Mouse (Mus musculus) midbrain, embryonic 12.5 days (tissue): Measurements from ENCODE around the gene Tpst1. TPM values are rescaled to one million over a fixed set of nuclear protein-coding genes. Genes with fewer than 3 reads are reported as not detected.

ENCODE experiments used
- ATAC-seq: fragments of 200-750 bp; cut with Nextera tagmentation; 2 replicates; pipeline ENCODE4 v1.8.0; 2017; ENCODE audit warnings: low read depth, moderate TSS enrichment, moderate library complexity; ENCODE audit not compliant: low FRiP score
- H3K27ac ChIP-seq: fragments of 300-500 bp; sonication (generic); replicated peaks from 2 replicates; pipeline ENCODE4 v1.5.1; 2016; ENCODE audit warnings: mild to moderate bottlenecking
- H3K27me3 ChIP-seq: fragments of 300-500 bp; sonication (generic); 2 replicates; pipeline ENCODE4 v1.6.1; 2016; ENCODE audit warnings: mild to moderate bottlenecking
- H3K36me3 ChIP-seq: fragments of 300-500 bp; sonication (generic); 2 replicates; pipeline ENCODE4 v1.6.1; 2016
- H3K4me1 ChIP-seq: fragments of 300-500 bp; sonication (generic); 2 replicates; pipeline ENCODE4 v1.6.1; 2016
- H3K4me2 ChIP-seq: fragments of 300-500 bp; sonication (generic); replicated peaks from 2 replicates; pipeline ENCODE4 v1.6.1; 2016; ENCODE audit warnings: mild to moderate bottlenecking, moderate library complexity
- H3K4me3 ChIP-seq: fragments of 300-500 bp; sonication (generic); 2 replicates; pipeline ENCODE4 v1.5.1; 2016; ENCODE audit warnings: mild to moderate bottlenecking
- H3K9ac ChIP-seq: fragments of 300-500 bp; sonication (generic); replicated peaks from 2 replicates; pipeline ENCODE4 v1.6.1; 2016; ENCODE audit warnings: mild to moderate bottlenecking, moderate library complexity
- H3K9me3 ChIP-seq: fragments of 300-500 bp; sonication (generic); 2 replicates; pipeline ENCODE4 v1.6.1; 2016; ENCODE audit warnings: mild to moderate bottlenecking
- WGBS: fragments of 180-500 bp; shearing (Covaris S2); methylation state at CpG from one replicate; pipeline ENCODE4 v1.1.7; 2016; 5-methylcytosine and 5-hydroxymethylcytosine counted together
- polyA plus RNA-seq: library from polyadenylated mRNA; unstranded; fragments of >200 nt; fragmentation: Nextera tagmentation; extraction: Ambion mirVana; gene quantifications from 2 replicates; pipeline ENCODE4 v1.2.1, GENCODE M21; 2016

Gene Tpst1
- polyA plus RNA-seq, 1 experiment from 2014 or later = 65.9 TPM

GRCm38 (mm10) chr5:130080051-130080681 lies 7.0 kb downstream of the Tpst1 start:
- 72% methylated on average over 16 of the region's 16 CpGs for WGBS
- no peak; the same call in 1 of the 2 replicates for ATAC-seq
- peaks cover 5% of the 10 kb centered on the region for H3K9me3 ChIP-seq
- 0 out of 2 replicates have a peak, but pooled peaks cover 3% of the 10 kb centered on the region for H3K27me3 ChIP-seq
- H3K27ac ChIP-seq = no peak overlapping the region
- peaks cover 12% of the 10 kb centered on the region; the same call in 1 of the 2 replicates for H3K4me1 ChIP-seq
- H3K36me3 ChIP-seq = peaks cover 16% of the 10 kb centered on the region; the same call in 1 of the 2 replicates
- peak overlapping the region; percentile 83 for H3K4me3 ChIP-seq
- peak overlapping the region; percentile 90 for H3K9ac ChIP-seq
- H3K4me2 ChIP-seq = peak overlapping the region; percentile 77

GRCm38 (mm10) chr5:130081181-130081881 lies 8.2 kb downstream of the Tpst1 start:
- Histone ChIP-seq H3K27me3 (0 out of 2 replicates have a peak, but pooled peaks cover 3% of the 10 kb centered on the region), H3K9ac (no peak overlapping the region), H3K4me3 (no peak overlapping the region), H3K4me2 (no peak overlapping the region), H3K36me3 (peaks cover 18% of the 10 kb centered on the region; the same call in 1 of the 2 replicates), H3K27ac (no peak overlapping the region), H3K4me1 (peaks cover 12% of the 10 kb centered on the region; the same call in 1 of the 2 replicates), H3K9me3 (peaks cover 5% of the 10 kb centered on the region)
- 95% methylated on average over 8 of the region's 8 CpGs for WGBS
- ATAC-seq = no peak

- H3K27me3 ChIP-seq = no peaks in the 10 kb centered on the region
- peaks cover 12% of the 10 kb centered on the region; the same call in 1 of the 2 replicates for H3K4me1 ChIP-seq
- H3K36me3 ChIP-seq = peaks cover 18% of the 10 kb centered on the region; the same call in 1 of the 2 replicates
- peaks cover 5% of the 10 kb centered on the region for H3K9me3 ChIP-seq
- H3K27ac ChIP-seq = no peak overlapping the region
- H3K9ac ChIP-seq = no peak overlapping the region
- no peak overlapping the region for H3K4me3 ChIP-seq
- 88% methylated on average over 4 of the region's 4 CpGs for WGBS
- H3K4me2 ChIP-seq = no peak overlapping the region
- no peak for ATAC-seq
Observed at GRCm38 (mm10) chr5:130082431-130082830, 9.3 kb downstream of the Tpst1 start.

GRCm38 (mm10) chr5:130084271-130084670 lies 11.1 kb downstream of the Tpst1 start:
- Histone ChIP-seq H3K4me2 (no peak overlapping the region), H3K27me3 (no peaks in the 10 kb centered on the region), H3K9ac (no peak overlapping the region), H3K27ac (no peak overlapping the region), H3K4me3 (no peak overlapping the region), H3K36me3 (peaks cover 18% of the 10 kb centered on the region; the same call in 1 of the 2 replicates), H3K9me3 (peaks cover 5% of the 10 kb centered on the region), H3K4me1 (peaks cover 7% of the 10 kb centered on the region; the same call in 1 of the 2 replicates)
- WGBS = 95% methylated on average over 3 of the region's 3 CpGs
- no peak for ATAC-seq

- H3K9ac ChIP-seq = no peak overlapping the region
- H3K4me1 ChIP-seq = no peaks in the 10 kb centered on the region
- no peak for ATAC-seq
- H3K4me3 ChIP-seq = no peak overlapping the region
- no peaks in the 10 kb centered on the region for H3K27me3 ChIP-seq
- WGBS = 93% methylated on average over 7 of the region's 7 CpGs
- 0 out of 2 replicates have a peak, but pooled peaks cover 14% of the 10 kb centered on the region for H3K36me3 ChIP-seq
- no peak overlapping the region for H3K27ac ChIP-seq
- H3K4me2 ChIP-seq = no peak overlapping the region
- no peaks in the 10 kb centered on the region for H3K9me3 ChIP-seq
Observed at GRCm38 (mm10) chr5:130088008-130088407, 14.9 kb downstream of the Tpst1 start.

- no peak overlapping the region for H3K9ac ChIP-seq
- no peak for ATAC-seq
- H3K4me2 ChIP-seq = no peak overlapping the region
- 94% methylated on average over 4 of the region's 4 CpGs for WGBS
- no peak overlapping the region for H3K4me3 ChIP-seq
- H3K36me3 ChIP-seq = 0 out of 2 replicates have a peak, but pooled peaks cover 14% of the 10 kb centered on the region
- no peaks in the 10 kb centered on the region for H3K27me3 ChIP-seq
- H3K4me1 ChIP-seq = no peaks in the 10 kb centered on the region
- no peak overlapping the region for H3K27ac ChIP-seq
- no peaks in the 10 kb centered on the region for H3K9me3 ChIP-seq
Observed at GRCm38 (mm10) chr5:130088612-130089011, 15.5 kb downstream of the Tpst1 start.

GRCm38 (mm10) chr5:130089177-130089576 lies 16.1 kb downstream of the Tpst1 start:
- 86% methylated on average over 7 of the region's 7 CpGs for WGBS
- no peak overlapping the region for H3K4me2 ChIP-seq
- no peak overlapping the region for H3K9ac ChIP-seq
- H3K36me3 ChIP-seq = 0 out of 2 replicates have a peak, but pooled peaks cover 13% of the 10 kb centered on the region
- ATAC-seq = no peak
- H3K27me3 ChIP-seq = no peaks in the 10 kb centered on the region
- H3K9me3 ChIP-seq = no peaks in the 10 kb centered on the region
- H3K4me3 ChIP-seq = no peak overlapping the region
- no peaks in the 10 kb centered on the region for H3K4me1 ChIP-seq
- H3K27ac ChIP-seq = no peak overlapping the region

GRCm38 (mm10) chr5:130089626-130090393 lies 16.7 kb downstream of the Tpst1 start:
- Histone ChIP-seq H3K27ac (no peak overlapping the region), H3K4me1 (no peaks in the 10 kb centered on the region), H3K36me3 (0 out of 2 replicates have a peak, but pooled peaks cover 9% of the 10 kb centered on the region), H3K9ac (no peak overlapping the region), H3K4me2 (no peak overlapping the region), H3K4me3 (no peak overlapping the region), H3K27me3 (no peaks in the 10 kb centered on the region), H3K9me3 (no peaks in the 10 kb centered on the region)
- 91% methylated on average over 18 of the region's 18 CpGs for WGBS
- no peak for ATAC-seq

- peaks cover 13% of the 10 kb centered on the region; the same call in 1 of the 2 replicates for H3K36me3 ChIP-seq
- no peak overlapping the region for H3K4me2 ChIP-seq
- no peak; the same call in 1 of the 2 replicates for ATAC-seq
- H3K27ac ChIP-seq = no peak overlapping the region
- H3K9ac ChIP-seq = no peak overlapping the region
- H3K9me3 ChIP-seq = no peaks in the 10 kb centered on the region
- H3K4me1 ChIP-seq = no peaks in the 10 kb centered on the region
- no peaks in the 10 kb centered on the region for H3K27me3 ChIP-seq
- H3K4me3 ChIP-seq = no peak overlapping the region
- 52% methylated on average over 12 of the region's 12 CpGs for WGBS
Observed at GRCm38 (mm10) chr5:130096754-130097153, 23.6 kb downstream of the Tpst1 start.

GRCm38 (mm10) chr5:130097837-130098236 lies 24.7 kb downstream of the Tpst1 start:
- H3K27me3 ChIP-seq = no peaks in the 10 kb centered on the region
- H3K9ac ChIP-seq = no peak overlapping the region
- H3K27ac ChIP-seq = no peak overlapping the region
- H3K4me2 ChIP-seq = no peak overlapping the region
- 91% methylated on average over 2 of the region's 2 CpGs for WGBS
- no peaks in the 10 kb centered on the region for H3K4me1 ChIP-seq
- H3K4me3 ChIP-seq = no peak overlapping the region
- no peak for ATAC-seq
- peaks cover 20% of the 10 kb centered on the region for H3K36me3 ChIP-seq
- no peaks in the 10 kb centered on the region for H3K9me3 ChIP-seq

- no peak overlapping the region for H3K9ac ChIP-seq
- H3K27ac ChIP-seq = no peak overlapping the region
- H3K4me1 ChIP-seq = no peaks in the 10 kb centered on the region
- no peak overlapping the region for H3K4me2 ChIP-seq
- WGBS = 93% methylated on average over 17 of the region's 17 CpGs
- H3K36me3 ChIP-seq = peaks cover 19% of the 10 kb centered on the region
- no peaks in the 10 kb centered on the region for H3K9me3 ChIP-seq
- no peak overlapping the region for H3K4me3 ChIP-seq
- no peak for ATAC-seq
- no peaks in the 10 kb centered on the region for H3K27me3 ChIP-seq
Observed at GRCm38 (mm10) chr5:130101724-130102123, 28.6 kb downstream of the Tpst1 start.
